Mouse (Mus musculus) liver, postnatal 0 days (tissue): Measurements from ENCODE around the gene Pparg.

Source experiments
- CTCF ChIP-seq: sonication (generic); IDR thresholded peaks from 2 replicates; pipeline ENCODE4 v1.5.1; 2016; ENCODE audit warnings: antibody characterized with exemption, low read depth
- EP300 ChIP-seq: IDR thresholded peaks from 2 replicates; pipeline ENCODE4 v1.6.1; 2016; ENCODE audit warnings: antibody characterized with exemption, low read depth, mild to moderate bottlenecking

GRCm38 (mm10) chr6:115316811-115317221 is 43.9 kb upstream of the Pparg start:
- TF ChIP-seq CTCF (no peak), EP300 (no peak)
